Mouse (Mus musculus): Measurements from ENCODE around the gene Slc25a48. TPM values are rescaled to one million over a fixed set of nuclear protein-coding genes. Genes with fewer than 3 reads are reported as not detected.

Gene Slc25a48
- polyA plus RNA-seq, 1 experiment = 0.45 TPM

DNA sequence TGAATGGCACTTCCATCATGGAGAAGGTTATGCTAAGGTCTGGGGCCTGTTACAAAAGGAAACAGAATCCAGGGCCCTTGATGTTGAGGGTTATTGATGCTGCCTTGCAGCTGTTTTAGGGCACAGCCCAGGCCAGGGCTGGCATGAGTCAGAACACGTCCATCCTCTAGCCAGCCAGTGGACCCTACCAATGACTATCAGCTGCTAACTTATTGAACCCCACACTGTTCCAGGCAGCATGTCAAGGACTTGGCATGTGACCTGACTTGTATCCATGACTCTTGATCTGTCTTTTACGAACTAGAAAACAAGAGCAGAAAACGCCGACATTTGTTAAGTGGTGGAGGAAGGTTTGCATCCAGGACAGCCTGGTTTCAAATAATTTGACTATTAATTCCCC is 24.6 kb downstream of the Slc25a48 start:
- WGBS = 89% methylated on average over 4 of the region's 4 CpGs
- no peak overlapping the region for H3K4me3 ChIP-seq (replicated peaks; ENCODE audit: control insufficient read depth, low read depth, low read length)
- H3K4me1 ChIP-seq (ENCODE audit: control insufficient read depth, insufficient read depth, low read length) = no peaks in the 10 kb centered on the region
- TF ChIP-seq POLR2A (IDR thresholded peaks at IDR 0.05; ENCODE audit: borderline replicate concordance, control insufficient read depth, low read depth, low read length) (no peak), CTCF (IDR thresholded peaks at IDR 0.05; ENCODE audit: control insufficient read depth, insufficient read depth, low read length) (no peak)
- no peak overlapping the region for H3K27ac ChIP-seq (ENCODE audit: control insufficient read depth, insufficient read depth, low read depth, low read length, poor library complexity)

DNA sequence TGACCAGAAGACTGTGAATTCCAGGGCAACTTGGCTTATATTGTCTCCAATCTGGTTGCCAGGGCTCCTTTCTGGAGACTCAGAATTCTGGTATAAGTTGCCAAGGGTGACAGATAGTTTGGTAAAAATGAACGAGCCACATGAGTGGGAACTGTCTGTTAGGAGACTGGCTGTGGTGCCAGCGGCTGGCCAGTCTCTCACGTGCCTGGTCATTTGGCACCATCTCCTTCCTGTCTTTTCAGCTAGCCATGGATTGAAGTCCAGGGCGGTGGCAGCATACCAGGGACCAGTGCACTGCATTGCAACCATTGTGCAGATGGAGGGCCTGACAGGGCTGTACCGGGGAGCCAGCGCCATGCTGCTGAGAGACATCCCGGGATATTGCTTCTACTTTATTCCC is 25.1 kb downstream of the Slc25a48 start:
- H3K4me1 ChIP-seq (ENCODE audit: control insufficient read depth, insufficient read depth, low read length) = no peaks in the 10 kb centered on the region
- WGBS = 69% methylated on average over 7 of the region's 7 CpGs
- TF ChIP-seq POLR2A (IDR thresholded peaks at IDR 0.05; ENCODE audit: borderline replicate concordance, control insufficient read depth, low read depth, low read length) = no peak
- no peak for TF ChIP-seq CTCF (IDR thresholded peaks at IDR 0.05; ENCODE audit: control insufficient read depth, insufficient read depth, low read length)

DNA sequence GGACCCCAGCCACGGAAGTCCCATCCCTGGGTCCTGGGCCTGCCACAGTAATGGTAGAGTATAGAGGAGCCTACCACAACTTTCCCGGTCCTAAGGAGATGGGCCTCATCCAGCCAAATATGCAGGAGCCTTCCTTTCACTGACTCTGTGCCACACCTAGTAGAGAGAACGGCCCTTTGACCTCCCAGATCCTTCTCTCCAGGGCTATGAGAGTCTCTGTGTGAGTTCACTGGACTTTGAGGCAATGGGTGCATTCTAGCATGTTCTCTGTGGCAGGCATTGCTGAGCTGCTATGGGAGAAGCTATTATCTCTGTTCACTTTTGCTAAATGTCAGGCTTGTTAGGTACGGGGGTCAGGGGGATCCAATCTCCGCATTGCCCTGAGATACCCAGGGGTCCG is 25.6 kb downstream of the Slc25a48 start:
- Histone ChIP-seq H3K27ac (ENCODE audit: control insufficient read depth, insufficient read depth, low read depth, low read length, poor library complexity) (no peak overlapping the region), H3K4me1 (ENCODE audit: control insufficient read depth, insufficient read depth, low read length) (no peaks in the 10 kb centered on the region), H3K4me3 (replicated peaks; ENCODE audit: control insufficient read depth, low read depth, low read length) (no peak overlapping the region)
- no peak for TF ChIP-seq POLR2A (IDR thresholded peaks at IDR 0.05; ENCODE audit: borderline replicate concordance, control insufficient read depth, low read depth, low read length)
- no peak for TF ChIP-seq CTCF (IDR thresholded peaks at IDR 0.05; ENCODE audit: control insufficient read depth, insufficient read depth, low read length)
- 75% methylated on average over 6 of the region's 6 CpGs for WGBS

More for the DNA sequence above, 25.1 kb downstream of the Slc25a48 start:
- Histone ChIP-seq H3K27ac (ENCODE audit: control insufficient read depth, insufficient read depth, low read depth, low read length, poor library complexity) (no peak overlapping the region), H3K4me3 (replicated peaks; ENCODE audit: control insufficient read depth, low read depth, low read length) (no peak overlapping the region)

DNA sequence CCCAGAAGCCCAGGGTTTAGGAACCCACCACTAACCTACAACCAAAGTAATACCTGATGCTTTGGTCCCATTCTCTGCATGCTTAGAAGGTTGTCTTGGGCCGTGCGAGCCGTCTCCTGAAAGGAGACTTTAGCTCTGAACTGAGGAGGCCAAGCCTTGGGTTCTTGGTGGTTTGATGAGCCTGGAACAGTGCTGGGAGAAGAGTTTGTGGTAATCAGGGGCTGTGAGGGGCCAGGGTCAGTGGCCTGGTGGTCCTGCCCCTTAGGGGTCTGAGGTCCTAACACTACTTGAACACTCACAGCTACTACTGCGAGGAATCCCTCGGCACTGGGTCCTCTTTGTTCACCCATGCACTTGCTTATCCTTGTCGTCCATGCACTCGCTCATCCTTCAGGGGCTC is 29.6 kb downstream of the Slc25a48 start:
- TF ChIP-seq CTCF (IDR thresholded peaks at IDR 0.05; ENCODE audit: control insufficient read depth, insufficient read depth, low read length) = no peak
- TF ChIP-seq POLR2A (IDR thresholded peaks at IDR 0.05; ENCODE audit: borderline replicate concordance, control insufficient read depth, low read depth, low read length) = no peak
- WGBS = 89% methylated on average over 7 of the region's 7 CpGs
- H3K4me3 ChIP-seq (replicated peaks; ENCODE audit: control insufficient read depth, low read depth, low read length) = no peak overlapping the region
- H3K27ac ChIP-seq (ENCODE audit: control insufficient read depth, insufficient read depth, low read depth, low read length, poor library complexity) = no peak overlapping the region
- H3K4me1 ChIP-seq (ENCODE audit: control insufficient read depth, insufficient read depth, low read length) = no peaks in the 10 kb centered on the region

DNA sequence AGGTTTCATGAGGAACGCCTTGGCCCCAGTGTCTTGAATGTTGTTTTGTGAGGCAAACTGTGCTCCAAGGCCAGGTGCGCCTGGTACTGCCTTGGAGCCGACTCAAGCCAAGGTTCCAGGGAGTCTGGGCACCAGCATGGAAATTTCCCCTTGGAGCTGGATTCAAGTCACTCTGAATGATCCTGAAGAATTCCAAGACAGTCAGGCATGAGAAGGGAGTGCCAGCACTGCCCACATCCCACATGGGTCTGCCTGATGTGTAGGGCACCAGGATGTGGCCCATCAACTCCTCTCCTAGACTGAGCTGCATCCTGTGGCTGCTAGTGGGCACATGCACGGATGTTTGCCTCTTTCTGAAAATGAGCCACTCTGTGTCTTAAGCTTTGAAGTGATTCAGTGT is 30.4 kb downstream of the Slc25a48 start:
- 85% methylated on average over 4 of the region's 4 CpGs for WGBS
- TF ChIP-seq CTCF (IDR thresholded peaks at IDR 0.05; ENCODE audit: control insufficient read depth, insufficient read depth, low read length) (no peak), POLR2A (IDR thresholded peaks at IDR 0.05; ENCODE audit: borderline replicate concordance, control insufficient read depth, low read depth, low read length) (no peak)
- Histone ChIP-seq H3K4me3 (replicated peaks; ENCODE audit: control insufficient read depth, low read depth, low read length) (no peak overlapping the region), H3K4me1 (ENCODE audit: control insufficient read depth, insufficient read depth, low read length) (no peaks in the 10 kb centered on the region), H3K27ac (ENCODE audit: control insufficient read depth, insufficient read depth, low read depth, low read length, poor library complexity) (no peak overlapping the region)

DNA sequence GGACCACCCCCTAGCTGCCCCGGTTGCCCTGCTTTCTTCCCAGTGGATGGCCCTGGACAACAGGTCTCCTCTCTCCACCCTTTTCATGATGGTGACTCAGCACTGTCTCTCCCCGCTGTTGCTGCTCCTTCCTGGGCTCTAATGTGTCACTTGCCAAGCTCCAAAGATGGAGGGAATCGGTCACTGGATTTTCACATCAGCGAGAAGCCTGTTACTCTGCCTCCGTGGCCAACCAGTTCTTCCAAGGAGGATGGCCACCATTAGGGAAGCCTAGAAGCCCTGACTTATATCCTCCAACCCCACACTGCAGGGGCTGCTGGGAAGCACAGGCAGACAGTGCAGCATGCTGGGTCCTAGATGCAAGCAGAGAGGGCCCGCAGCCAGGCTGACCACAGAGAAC is 33.1 kb downstream of the Slc25a48 start:
- Histone ChIP-seq H3K4me3 (replicated peaks; ENCODE audit: control insufficient read depth, low read depth, low read length) (no peak overlapping the region), H3K27ac (ENCODE audit: control insufficient read depth, insufficient read depth, low read depth, low read length, poor library complexity) (no peak overlapping the region), H3K4me1 (ENCODE audit: control insufficient read depth, insufficient read depth, low read length) (no peaks in the 10 kb centered on the region)
- TF ChIP-seq CTCF (IDR thresholded peaks at IDR 0.05; ENCODE audit: control insufficient read depth, insufficient read depth, low read length) (no peak), POLR2A (IDR thresholded peaks at IDR 0.05; ENCODE audit: borderline replicate concordance, control insufficient read depth, low read depth, low read length) (no peak)
- WGBS = 79% methylated on average over 6 of the region's 6 CpGs

DNA sequence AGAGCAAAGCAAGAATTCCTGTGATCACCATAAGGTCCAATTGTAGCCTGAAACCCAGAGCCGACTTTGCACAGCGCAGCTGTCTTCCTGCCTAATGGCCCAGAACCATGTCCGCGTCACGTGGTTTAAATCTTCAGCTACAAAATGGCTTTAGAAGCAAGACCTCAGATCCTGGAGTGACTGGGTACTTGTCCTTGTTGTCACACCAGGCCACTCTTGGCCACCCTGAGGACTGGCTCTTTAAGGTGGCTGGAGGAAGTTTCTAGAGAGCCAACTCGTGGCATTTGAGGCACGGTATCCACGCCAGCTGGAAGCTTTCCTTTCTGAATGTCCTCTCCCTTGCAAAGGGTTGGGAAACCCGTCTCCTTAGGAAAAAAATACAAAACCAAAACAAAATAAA is 33.8 kb downstream of the Slc25a48 start:
- no peak overlapping the region for H3K27ac ChIP-seq (ENCODE audit: control insufficient read depth, insufficient read depth, low read depth, low read length, poor library complexity)
- TF ChIP-seq POLR2A (IDR thresholded peaks at IDR 0.05; ENCODE audit: borderline replicate concordance, control insufficient read depth, low read depth, low read length) (no peak), CTCF (IDR thresholded peaks at IDR 0.05; ENCODE audit: control insufficient read depth, insufficient read depth, low read length) (no peak)
- 57% methylated on average over 9 of the region's 9 CpGs for WGBS

DNA sequence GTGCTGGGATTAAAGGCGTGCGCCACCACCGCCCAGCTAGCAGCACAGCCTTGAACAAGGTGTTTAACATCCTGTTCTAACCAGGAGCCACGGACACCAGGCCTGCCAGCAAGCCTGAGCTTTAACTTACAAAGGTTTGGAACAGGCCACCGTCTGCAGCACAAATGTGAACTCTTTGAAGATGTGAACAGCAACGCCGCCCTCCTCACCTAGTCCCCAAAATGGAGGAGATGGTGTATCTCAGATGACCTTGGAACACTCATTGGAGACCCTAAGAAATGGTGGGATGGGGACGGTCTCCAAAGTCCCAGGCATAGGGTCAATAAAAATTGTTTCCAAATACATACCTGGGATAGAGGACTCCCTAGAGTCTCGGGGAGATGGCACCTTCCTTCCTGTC is 34.5 kb downstream of the Slc25a48 start:
- no peak overlapping the region for H3K27ac ChIP-seq (ENCODE audit: control insufficient read depth, insufficient read depth, low read depth, low read length, poor library complexity)
- TF ChIP-seq POLR2A (IDR thresholded peaks at IDR 0.05; ENCODE audit: borderline replicate concordance, control insufficient read depth, low read depth, low read length) (no peak), CTCF (IDR thresholded peaks at IDR 0.05; ENCODE audit: control insufficient read depth, insufficient read depth, low read length) (no peak)
- H3K4me3 ChIP-seq (replicated peaks; ENCODE audit: control insufficient read depth, low read depth, low read length) = no peak overlapping the region
- H3K4me1 ChIP-seq (ENCODE audit: control insufficient read depth, insufficient read depth, low read length) = no peaks in the 10 kb centered on the region
- WGBS = 79% methylated on average over 9 of the region's 9 CpGs

More for the DNA sequence above, 33.8 kb downstream of the Slc25a48 start:
- H3K4me3 ChIP-seq (replicated peaks; ENCODE audit: control insufficient read depth, low read depth, low read length) = no peak overlapping the region
- no peaks in the 10 kb centered on the region for H3K4me1 ChIP-seq (ENCODE audit: control insufficient read depth, insufficient read depth, low read length)

DNA sequence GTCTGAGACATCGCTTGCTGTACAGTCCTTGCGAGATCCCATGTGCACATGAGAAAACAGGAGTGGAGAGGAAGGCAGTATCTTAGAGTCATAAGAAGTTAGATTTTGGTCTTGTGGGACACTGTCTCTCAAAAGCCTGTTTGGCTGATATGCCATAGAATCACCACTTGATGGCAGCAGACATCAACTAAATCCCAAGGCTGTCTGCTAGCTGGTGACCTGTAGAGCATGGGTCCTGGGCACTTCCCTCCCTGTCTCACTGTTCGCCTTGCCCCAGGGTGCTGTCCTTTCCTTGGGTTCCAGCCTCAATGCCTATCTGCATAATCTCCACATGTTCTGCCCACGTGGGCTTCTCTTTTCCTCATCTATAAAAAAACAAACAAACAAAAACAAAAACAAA is 37.2 kb downstream of the Slc25a48 start:
- Histone ChIP-seq H3K27ac (ENCODE audit: control insufficient read depth, insufficient read depth, low read depth, low read length, poor library complexity) (no peak overlapping the region), H3K4me1 (ENCODE audit: control insufficient read depth, insufficient read depth, low read length) (no peaks in the 10 kb centered on the region), H3K4me3 (replicated peaks; ENCODE audit: control insufficient read depth, low read depth, low read length) (no peak overlapping the region)
- TF ChIP-seq CTCF (IDR thresholded peaks at IDR 0.05; ENCODE audit: control insufficient read depth, insufficient read depth, low read length) (peak; percentile 55), POLR2A (IDR thresholded peaks at IDR 0.05; ENCODE audit: borderline replicate concordance, control insufficient read depth, low read depth, low read length) (no peak)
- 25% methylated on average over 4 of the region's 4 CpGs for WGBS

Data from bone marrow, adult 2 months (tissue).